Mouse (Mus musculus) liver, embryonic 15.5 days (tissue): ENCODE results near the gene Psph. TPM values are rescaled to one million over a fixed set of nuclear protein-coding genes. Genes with fewer than 3 reads are reported as not detected.
"Not testable (repeated sequence)": the region's sequence is repeated elsewhere in the genome, so short reads cannot be mapped to it uniquely, and the experiment has no call there.

Source experiments
- ATAC-seq: fragments of 200-750 bp; cut with Nextera tagmentation; 2 replicates; pipeline ENCODE4 v1.8.0; 2017; ENCODE audit warnings: moderate number of reproducible peaks, mild to moderate bottlenecking, moderate library complexity; ENCODE audit not compliant: insufficient read depth
- H3K27ac ChIP-seq: fragments of 300-500 bp; sonication (generic); replicated peaks from 2 replicates; pipeline ENCODE4 v1.5.1; 2015; ENCODE audit warnings: mild to moderate bottlenecking, inconsistent platforms
- H3K27me3 ChIP-seq: fragments of 300-500 bp; sonication (generic); 2 replicates; pipeline ENCODE4 v1.6.1; 2015; ENCODE audit warnings: mild to moderate bottlenecking, inconsistent platforms
- H3K36me3 ChIP-seq: fragments of 300-500 bp; sonication (generic); replicated peaks from 2 replicates; pipeline ENCODE4 v1.6.1; 2015; ENCODE audit warnings: moderate library complexity, mild to moderate bottlenecking, inconsistent platforms
- H3K4me1 ChIP-seq: fragments of 300-500 bp; sonication (generic); replicated peaks from 2 replicates; pipeline ENCODE4 v1.6.1; 2015; ENCODE audit warnings: inconsistent platforms
- H3K4me2 ChIP-seq: fragments of 300-500 bp; sonication (generic); 2 replicates; pipeline ENCODE4 v1.6.1; 2015; ENCODE audit warnings: moderate library complexity, mild to moderate bottlenecking, inconsistent platforms
- H3K4me3 ChIP-seq: fragments of 300-500 bp; sonication (generic); replicated peaks from 2 replicates; pipeline ENCODE4 v1.5.1; 2015; ENCODE audit warnings: mild to moderate bottlenecking, inconsistent platforms
- H3K9ac ChIP-seq: fragments of 300-500 bp; sonication (generic); 2 replicates; pipeline ENCODE4 v1.6.1; 2015; ENCODE audit warnings: moderate library complexity, mild to moderate bottlenecking, inconsistent platforms
- H3K9me3 ChIP-seq: fragments of 300-500 bp; sonication (generic); replicated peaks from 2 replicates; pipeline ENCODE4 v1.6.1; 2016; ENCODE audit warnings: inconsistent platforms
- WGBS: fragments of 180-500 bp; shearing (Covaris S2); methylation state at CpG from one replicate; pipeline ENCODE4 v1.1.7; 2015; ENCODE audit warnings: mixed read lengths; ENCODE audit not compliant: insufficient replicate concordance; 5-methylcytosine and 5-hydroxymethylcytosine counted together
- polyA plus RNA-seq: library from polyadenylated mRNA; unstranded; fragments of >200 nt; fragmentation: Nextera tagmentation; extraction: Ambion mirVana; gene quantifications from 2 replicates; pipeline ENCODE4 v1.2.1, GENCODE M21; 2015

Gene Psph
- polyA plus RNA-seq, result 84.1 and 86.5 TPM in 2 replicates

GRCm38 (mm10) chr5:129786818-129787790, at the start of gene Psph:
Gene Psph (minus strand): TSS chr5:129787449.
- WGBS, result under 1% methylated on average over 73 of the region's 73 CpGs
- ATAC-seq, result peak; percentile 98
- Histone ChIP-seq H3K9me3 (no peaks in the 10 kb centered on the region), H3K36me3 (peaks cover 32% of the 10 kb centered on the region), H3K27me3 (no peaks in the 10 kb centered on the region), H3K4me2 (peak within 1 kb of the TSS; percentile 73), H3K9ac (peak within 1 kb of the TSS; percentile 84), H3K4me3 (peak within 1 kb of the TSS; percentile 88), H3K27ac (peak within 1 kb of the TSS; percentile 99), H3K4me1 (peaks cover 41% of the 10 kb centered on the region)

DNA sequence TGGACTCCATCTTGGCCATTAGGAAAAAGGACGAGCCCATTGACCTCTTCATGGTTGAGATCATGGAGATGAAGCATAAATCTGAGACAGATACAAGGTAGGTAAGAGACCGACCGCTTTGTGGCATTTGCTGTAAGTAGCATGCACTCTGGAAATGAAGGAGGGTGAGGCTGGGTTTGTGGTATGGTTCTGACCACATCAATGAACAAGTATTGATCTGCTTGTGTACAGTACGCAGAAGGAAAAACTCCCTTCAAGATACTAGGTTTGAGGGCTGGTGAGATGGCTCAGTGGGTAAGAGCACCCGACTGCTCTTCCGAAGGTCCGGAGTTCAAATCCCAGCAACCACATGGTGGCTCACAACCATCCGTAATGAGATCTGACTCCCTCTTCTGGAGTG, 3.3 kb upstream of the Psph start:
- not testable (repeated sequence) for H3K9ac ChIP-seq, H3K27me3 ChIP-seq, H3K4me3 ChIP-seq, ATAC-seq, H3K27ac ChIP-seq, H3K4me2 ChIP-seq, H3K9me3 ChIP-seq
- H3K4me1 ChIP-seq, result peaks cover 38% of the 10 kb centered on the region
- H3K36me3 ChIP-seq, result peaks cover 56% of the 10 kb centered on the region
- WGBS, result 88% methylated on average over 7 of the region's 8 CpGs

- Histone ChIP-seq H3K9ac (peak overlapping the region; percentile 84), H3K36me3 (peaks cover 41% of the 10 kb centered on the region), H3K9me3 (no peaks in the 10 kb centered on the region), H3K4me2 (peak overlapping the region; percentile 73), H3K27me3 (no peaks in the 10 kb centered on the region), H3K27ac (peak overlapping the region; percentile 99), H3K4me1 (peaks cover 41% of the 10 kb centered on the region), H3K4me3 (peak overlapping the region; percentile 88)
- WGBS, result 8% methylated on average over 11 of the region's 11 CpGs
- ATAC-seq, result no peak
Observed at GRCm38 (mm10) chr5:129787818-129788593, 757 bp upstream of the Psph start.

DNA sequence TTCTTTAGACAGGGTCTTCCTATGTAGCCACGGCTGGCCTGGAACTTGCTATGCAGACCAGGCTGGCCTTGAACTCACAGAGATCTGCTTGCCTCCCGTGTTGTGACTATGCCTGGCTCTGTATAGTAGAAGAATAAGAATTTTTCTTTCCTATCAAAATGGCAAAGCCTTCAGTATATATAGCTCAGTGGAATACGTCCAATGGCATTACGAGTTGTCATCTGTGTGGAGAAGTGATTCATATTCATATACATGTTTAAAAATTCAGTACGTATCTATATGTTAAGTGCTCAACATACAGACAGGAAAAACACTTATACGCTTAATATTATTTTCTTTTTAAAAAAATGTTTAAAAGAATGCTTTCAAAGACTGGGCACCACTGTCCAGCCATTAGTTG, 1.1 kb downstream of the Psph start:
- Histone ChIP-seq H3K36me3 (peaks cover 24% of the 10 kb centered on the region), H3K27me3 (no peaks in the 10 kb centered on the region), H3K9ac (peak overlapping the region; percentile 84), H3K27ac (peak overlapping the region; percentile 99), H3K4me1 (peaks cover 38% of the 10 kb centered on the region), H3K9me3 (no peaks in the 10 kb centered on the region), H3K4me2 (peak overlapping the region; percentile 73), H3K4me3 (peak overlapping the region; percentile 88)
- no peak for ATAC-seq
- WGBS, result 69% methylated on average over 6 of the region's 6 CpGs

GRCm38 (mm10) chr5:129785235-129785870, 1.9 kb downstream of the Psph start:
- H3K27ac ChIP-seq, result no peak overlapping the region; the same call in 1 of the 2 replicates
- H3K9me3 ChIP-seq, result no peaks in the 10 kb centered on the region
- H3K27me3 ChIP-seq, result no peaks in the 10 kb centered on the region
- H3K36me3 ChIP-seq, result peaks cover 18% of the 10 kb centered on the region
- ATAC-seq, result no peak
- no peak overlapping the region for H3K9ac ChIP-seq
- peaks cover 35% of the 10 kb centered on the region for H3K4me1 ChIP-seq
- no peak overlapping the region for H3K4me3 ChIP-seq
- WGBS, result 81% methylated on average over 5 of the region's 5 CpGs
- H3K4me2 ChIP-seq, result no peak overlapping the region

GRCm38 (mm10) chr5:129782211-129782610, 5.0 kb downstream of the Psph start:
- H3K36me3 ChIP-seq, result no peaks in the 10 kb centered on the region
- no peak overlapping the region for H3K27ac ChIP-seq
- no peaks in the 10 kb centered on the region for H3K27me3 ChIP-seq
- no peak overlapping the region for H3K4me2 ChIP-seq
- no peak overlapping the region for H3K9ac ChIP-seq
- no peaks in the 10 kb centered on the region for H3K9me3 ChIP-seq
- H3K4me1 ChIP-seq, result peaks cover 35% of the 10 kb centered on the region
- 41% methylated on average over 3 of the region's 3 CpGs for WGBS
- H3K4me3 ChIP-seq, result no peak overlapping the region
- ATAC-seq, result no peak

DNA sequence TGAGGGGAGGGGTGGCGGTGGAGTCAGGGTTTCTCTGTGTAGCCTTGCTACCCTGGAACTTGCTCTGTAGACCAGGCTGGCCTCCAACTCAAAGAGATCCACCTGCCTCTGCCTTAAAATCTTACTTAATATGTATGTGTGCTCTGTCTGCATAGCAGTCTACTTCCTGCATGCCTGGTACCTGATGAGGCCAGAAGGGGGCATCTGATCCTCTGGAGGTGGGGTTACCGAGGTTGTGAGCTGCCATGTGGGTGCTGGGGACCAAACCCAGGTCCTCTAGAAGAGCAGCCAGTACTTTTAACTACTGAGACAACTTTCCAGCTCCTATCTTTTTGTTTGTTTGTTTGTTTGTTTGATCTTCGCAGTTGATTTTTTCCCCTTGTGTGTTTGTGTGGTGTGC, 7.1 kb downstream of the Psph start:
- Histone ChIP-seq H3K27me3 (no peaks in the 10 kb centered on the region), H3K27ac (no peak overlapping the region), H3K36me3 (peaks cover 12% of the 10 kb centered on the region; the same call in 1 of the 2 replicates), H3K4me3 (no peak overlapping the region), H3K9ac (no peak overlapping the region), H3K4me2 (no peak overlapping the region), H3K4me1 (peaks cover 31% of the 10 kb centered on the region), H3K9me3 (no peaks in the 10 kb centered on the region)
- ATAC-seq, result no peak
- WGBS, result 83% methylated on average over 3 of the region's 3 CpGs

DNA sequence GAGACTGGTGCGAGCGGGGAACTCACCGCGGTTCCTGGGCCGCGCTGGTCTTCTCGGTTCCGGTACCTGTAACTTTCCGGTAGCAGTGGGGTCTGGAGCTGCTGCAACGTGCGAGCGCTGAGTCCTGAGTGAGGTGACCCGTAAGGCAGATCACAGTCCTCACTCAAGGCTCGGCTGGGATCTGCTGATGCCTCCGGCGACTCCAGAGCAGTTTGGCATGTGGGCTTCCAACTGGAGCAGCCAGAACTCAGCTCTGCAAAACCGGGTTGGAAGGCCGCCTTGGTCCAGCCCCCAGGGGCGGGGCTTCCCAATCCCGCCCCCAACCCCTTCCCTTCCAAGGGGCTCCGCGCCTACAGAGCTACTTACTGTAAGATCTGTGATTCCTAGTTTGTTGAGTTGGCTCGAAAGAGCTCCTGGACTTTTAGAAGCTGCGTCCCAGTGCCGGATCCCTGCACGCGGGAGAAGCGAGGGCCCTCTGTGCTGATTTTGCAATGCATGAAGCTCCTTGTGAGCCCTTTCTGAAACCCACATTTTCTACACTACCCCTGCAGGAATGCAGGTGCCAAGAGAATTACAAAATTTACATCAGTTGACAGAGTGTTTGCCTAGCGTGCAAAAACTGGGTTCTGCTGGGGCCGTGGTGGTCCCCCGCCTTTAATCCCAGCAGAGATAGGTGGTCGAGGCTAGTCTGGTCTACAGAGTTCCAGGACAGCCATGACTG, 8.1 kb downstream of the Psph start:
- peak; percentile 77 for ATAC-seq
- under 1% methylated on average over 32 of the region's 32 CpGs for WGBS
- H3K9ac ChIP-seq, result peak overlapping the region; percentile 66
- peaks cover 31% of the 10 kb centered on the region for H3K4me1 ChIP-seq
- H3K27me3 ChIP-seq, result no peaks in the 10 kb centered on the region
- H3K36me3 ChIP-seq, result peaks cover 17% of the 10 kb centered on the region
- H3K4me2 ChIP-seq, result peak overlapping the region; percentile 81
- H3K27ac ChIP-seq, result peak overlapping the region; percentile 67
- H3K4me3 ChIP-seq, result peak overlapping the region; percentile 67
- H3K9me3 ChIP-seq, result no peaks in the 10 kb centered on the region

DNA sequence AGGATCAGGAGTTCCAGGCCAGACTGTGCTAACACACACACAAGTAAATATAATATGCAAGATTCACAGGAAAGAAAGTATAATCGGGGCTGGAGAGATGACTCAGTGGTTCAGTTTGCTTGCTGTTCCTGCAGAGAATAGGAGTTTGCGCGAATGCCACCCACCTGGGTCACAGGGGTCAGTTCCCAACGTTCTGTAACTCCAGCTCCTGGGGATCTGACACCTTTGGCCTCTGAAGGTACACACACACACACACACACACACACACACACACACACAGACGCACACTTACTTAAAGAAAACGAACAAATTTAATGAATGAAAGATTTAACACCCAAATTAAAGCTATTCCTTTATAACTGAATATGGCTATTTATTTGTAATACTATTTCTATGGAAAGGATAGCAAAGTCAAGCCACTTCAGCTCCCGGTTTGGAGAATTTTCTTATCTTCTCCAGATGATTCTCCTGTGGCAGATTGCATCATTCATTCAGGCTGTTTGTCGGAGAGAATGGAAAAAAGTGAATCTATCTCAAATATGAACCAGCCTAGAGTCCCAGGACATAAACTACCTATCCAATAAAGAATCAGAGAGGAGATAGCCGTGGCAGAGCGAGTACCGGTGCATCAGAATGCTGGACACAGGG, 8.8 kb downstream of the Psph start:
- 31% methylated on average over 11 of the region's 11 CpGs for WGBS
- H3K4me2 ChIP-seq, result peak overlapping the region; percentile 81
- H3K9ac ChIP-seq, result peak overlapping the region; percentile 66
- ATAC-seq, result 0 out of 2 replicates have a peak, but pooled peaks have one; percentile 30
- H3K4me3 ChIP-seq, result peak overlapping the region; percentile 67
- H3K27ac ChIP-seq, result peak overlapping the region; percentile 67
- peaks cover 31% of the 10 kb centered on the region for H3K4me1 ChIP-seq
- H3K9me3 ChIP-seq, result no peaks in the 10 kb centered on the region
- peaks cover 17% of the 10 kb centered on the region for H3K36me3 ChIP-seq
- H3K27me3 ChIP-seq, result no peaks in the 10 kb centered on the region

DNA sequence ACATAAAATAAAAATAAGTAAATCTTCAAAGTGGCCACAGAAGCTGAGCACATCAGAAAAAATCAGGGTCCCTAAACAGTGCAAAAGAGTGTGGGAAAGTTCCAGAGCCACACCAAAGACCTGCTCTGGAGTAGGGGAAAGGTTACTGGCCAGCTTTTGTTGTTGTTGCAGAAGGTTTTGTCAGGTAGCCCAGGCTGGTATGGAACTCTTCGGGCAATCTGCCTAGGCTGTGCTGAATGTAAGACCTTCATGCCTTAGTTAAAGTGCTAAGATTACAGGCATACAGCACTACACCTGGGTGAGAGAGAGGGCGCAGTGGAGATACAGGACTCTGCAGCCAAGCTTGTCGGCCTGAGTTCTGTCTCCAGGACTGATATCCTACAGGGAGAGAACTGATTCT, 12.6 kb downstream of the Psph start:
- no peaks in the 10 kb centered on the region for H3K27me3 ChIP-seq
- no peaks in the 10 kb centered on the region for H3K9me3 ChIP-seq
- no peak overlapping the region for H3K4me2 ChIP-seq
- no peak for ATAC-seq
- H3K36me3 ChIP-seq, result peaks cover 30% of the 10 kb centered on the region
- H3K4me1 ChIP-seq, result peaks cover 31% of the 10 kb centered on the region
- H3K27ac ChIP-seq, result no peak overlapping the region
- H3K4me3 ChIP-seq, result no peak overlapping the region
- WGBS, result 80% methylated on average over 3 of the region's 3 CpGs
- H3K9ac ChIP-seq, result no peak overlapping the region
